Mouse (Mus musculus) heart, adult 2 months (tissue): Measurements from ENCODE around the gene Cabin1. TPM values are rescaled to one million over a fixed set of nuclear protein-coding genes. Genes with fewer than 3 reads are reported as not detected.
A peak's percentile ranks its signal among the peaks of the same experiment; 100 is the strongest.

Source experiments
- DNase-seq, 2 experiments: peaks; one replicate each; pipeline ENCODE4 v3.0.0; 2021
- H3K27ac ChIP-seq: fragments of 200-600 bp; 2 replicates; pipeline ENCODE4 v1.8.1; 2022
- H3K27me3 ChIP-seq: fragments of 200-500 bp; 2 replicates; pipeline ENCODE4 v1.6.1; 2012; ENCODE audit warnings: mild to moderate bottlenecking, low read length, inconsistent platforms, mixed read lengths; ENCODE audit not compliant: control insufficient read depth, insufficient read depth
- H3K36me3 ChIP-seq: fragments of 200-500 bp; 2 replicates; pipeline ENCODE4 v1.6.1; 2012; ENCODE audit warnings: low read length, inconsistent platforms; ENCODE audit not compliant: control insufficient read depth, insufficient read depth
- H3K4me1 ChIP-seq: fragments of 200-500 bp; 2 replicates; pipeline ENCODE4 v1.6.1; 2011; ENCODE audit warnings: low read length; ENCODE audit not compliant: control insufficient read depth, insufficient read depth
- H3K4me3 ChIP-seq: fragments of 200-600 bp; 2 replicates; pipeline ENCODE4 v1.8.1; 2022
- H3K79me2 ChIP-seq: fragments of 200-500 bp; replicated peaks from 2 replicates; pipeline ENCODE4 v1.6.1; 2012; ENCODE audit warnings: mild to moderate bottlenecking, inconsistent platforms, low read length, moderate library complexity, mixed read lengths; ENCODE audit not compliant: control insufficient read depth, insufficient read depth
- H3K9ac ChIP-seq: fragments of 200-500 bp; 2 replicates; pipeline ENCODE4 v1.6.1; 2012; ENCODE audit warnings: low read depth, mild to moderate bottlenecking, control low read depth, inconsistent platforms, low read length, mixed read lengths
- CTCF ChIP-seq: fragments of 200-600 bp; IDR thresholded peaks from 2 replicates; pipeline ENCODE4 v1.8.1; 2022; ENCODE audit warnings: antibody characterized with exemption, mild to moderate bottlenecking, moderate library complexity
- EP300 ChIP-seq: fragments of 200-500 bp; IDR thresholded peaks from 2 replicates; pipeline ENCODE4 v1.6.1; 2011; ENCODE audit warnings: low read depth, low read length, control low read depth; ENCODE audit not compliant: insufficient read depth
- POLR2A ChIP-seq: fragments of 200-500 bp; IDR thresholded peaks from 2 replicates; pipeline ENCODE4 v1.6.1; 2011; ENCODE audit warnings: mild to moderate bottlenecking, low read depth, low read length, control low read depth; ENCODE audit not compliant: insufficient read depth
- WGBS: fragments of 180-500 bp; shearing (Covaris S2); methylation state at CpG from one replicate; pipeline ENCODE4 v1.1.7; 2018; 5-methylcytosine and 5-hydroxymethylcytosine counted together
- intact Hi-C: fragments of 180-260 bp; cut with DNase I; formaldehyde crosslinking; loops from one replicate; pipeline ENCODE4 v1.15.1; 2025
- polyA plus RNA-seq: library from polyadenylated mRNA; depleted of rRNA; stranded (reverse); fragments of >200 nt; gene quantifications from 2 replicates; pipeline ENCODE4 v1.2.3, GENCODE M21; 2012
- total RNA-seq, 2 experiments: library from RNA; stranded (reverse); gene quantifications; 2 replicates each; pipeline ENCODE4 v1.2.3; 2021

Gene Cabin1
- total and polyA plus RNA-seq, 3 experiments: 13.6 to 19.9 (median 17.9) TPM

DNA sequence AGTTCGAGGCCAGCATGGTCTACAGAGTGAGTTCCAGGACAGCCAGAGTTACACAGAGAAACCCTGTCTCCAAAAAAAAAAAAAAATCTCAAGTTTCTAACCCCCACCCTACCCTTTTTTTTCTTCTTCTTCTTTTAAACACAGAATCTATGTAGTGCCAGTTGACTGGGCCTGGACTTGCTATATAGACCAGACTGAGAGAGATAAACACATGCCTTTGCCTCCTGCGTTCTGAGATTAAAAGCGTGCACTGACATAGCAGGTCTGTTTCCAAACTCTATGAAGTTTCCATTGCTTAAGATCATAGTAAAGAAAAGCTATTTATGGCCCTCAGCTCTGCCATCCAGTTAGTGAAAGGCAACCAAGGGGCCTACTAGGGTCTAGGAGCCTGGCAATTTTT is 1.7 kb downstream of the Cabin1 start:
- Histone ChIP-seq H3K79me2 (peaks cover 3% of the 10 kb centered on the region; the same call in 1 of the 2 replicates), H3K36me3 (no peaks in the 10 kb centered on the region), H3K9ac (no peak overlapping the region), H3K27ac (no peak overlapping the region), H3K4me3 (no peak overlapping the region), H3K27me3 (no peaks in the 10 kb centered on the region), H3K4me1 (peaks cover 3% of the 10 kb centered on the region; the same call in 1 of the 2 replicates)
- 77% methylated on average over 3 of the region's 3 CpGs for WGBS
- intact Hi-C loops: no loop called here
- no peak for DNase-seq
- no peak for TF ChIP-seq POLR2A
- no peak for TF ChIP-seq EP300
- TF ChIP-seq CTCF: no peak

DNA sequence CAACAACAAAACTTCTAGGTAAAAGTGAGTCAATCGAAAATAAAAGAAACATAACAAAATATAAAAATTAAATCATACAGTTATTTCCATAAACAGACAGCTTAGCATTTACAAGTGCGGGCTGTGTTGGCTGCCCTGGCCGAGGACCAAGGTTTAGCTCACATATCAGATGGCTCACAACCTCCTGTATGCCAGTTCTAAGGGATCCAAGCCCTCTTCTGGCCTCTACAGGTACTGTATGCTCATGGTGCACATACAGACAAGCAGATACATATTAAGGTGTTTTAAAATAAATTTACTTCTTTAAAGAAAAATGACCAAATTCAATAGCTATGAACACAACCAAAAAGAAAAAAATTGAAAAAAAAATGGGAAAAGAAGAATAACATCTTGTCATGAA is 3.8 kb downstream of the Cabin1 start:
- intact Hi-C loops: no loop called here

DNA sequence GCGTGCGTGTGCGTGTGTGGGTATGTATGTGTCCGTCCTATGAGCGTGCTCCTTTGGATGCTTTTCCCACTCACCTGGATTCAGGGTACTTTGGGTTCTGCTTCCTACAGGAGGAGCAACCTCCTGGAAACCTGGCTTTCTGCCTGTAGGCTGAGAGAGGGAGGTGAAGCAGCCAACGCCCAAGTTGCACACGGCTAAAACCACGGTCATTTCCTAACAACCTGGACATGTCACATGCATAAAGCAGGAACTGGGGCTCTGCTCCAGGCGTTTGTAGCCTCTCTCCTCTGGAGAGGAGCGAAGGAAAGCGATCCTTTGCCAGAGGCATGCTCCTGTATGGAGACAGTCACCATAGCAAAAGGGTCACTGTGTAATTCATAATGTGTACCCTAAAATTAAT is 7.4 kb downstream of the Cabin1 start:
- TF ChIP-seq EP300 (no peak), POLR2A (no peak), CTCF (no peak)
- no peak for DNase-seq
- Histone ChIP-seq H3K79me2 (no peaks in the 10 kb centered on the region), H3K36me3 (no peaks in the 10 kb centered on the region), H3K27me3 (no peaks in the 10 kb centered on the region), H3K4me3 (no peak overlapping the region), H3K4me1 (no peaks in the 10 kb centered on the region), H3K9ac (no peak overlapping the region), H3K27ac (no peak overlapping the region)
- WGBS: 82% methylated on average over 11 of the region's 11 CpGs
- intact Hi-C loops: no loop called here

More for the DNA sequence above, 3.8 kb downstream of the Cabin1 start:
- no peak overlapping the region for H3K4me3 ChIP-seq
- no peak overlapping the region for H3K27ac ChIP-seq
- DNase-seq: no peak
- H3K36me3 ChIP-seq: no peaks in the 10 kb centered on the region
- H3K79me2 ChIP-seq: peaks cover 3% of the 10 kb centered on the region; the same call in 1 of the 2 replicates
- H3K4me1 ChIP-seq: peaks cover 3% of the 10 kb centered on the region; the same call in 1 of the 2 replicates
- WGBS: 97% methylated on average over 3 of the region's 3 CpGs
- no peak overlapping the region for H3K9ac ChIP-seq
- H3K27me3 ChIP-seq: no peaks in the 10 kb centered on the region
- TF ChIP-seq CTCF (no peak), EP300 (no peak), POLR2A (no peak)

DNA sequence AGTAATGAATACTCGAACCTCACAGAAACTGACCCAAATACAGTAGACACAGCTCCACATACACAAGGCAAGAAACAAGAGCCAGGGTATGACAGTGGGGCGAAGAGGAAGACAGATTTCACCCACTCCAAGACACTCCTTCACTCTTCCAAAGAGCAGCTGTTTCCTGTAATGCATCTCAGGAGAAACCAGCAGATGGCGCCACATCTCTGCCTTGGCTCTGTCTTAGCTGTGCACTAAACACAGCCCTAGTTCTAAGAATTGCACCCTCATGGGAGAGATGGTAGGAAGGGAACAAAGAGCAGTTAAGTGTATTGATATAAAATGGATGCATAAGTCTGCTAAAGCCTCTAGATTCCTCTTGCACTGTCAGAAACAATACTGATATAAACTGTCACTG is 20.1 kb downstream of the Cabin1 start:
- H3K27ac ChIP-seq: no peak overlapping the region
- H3K27me3 ChIP-seq: no peaks in the 10 kb centered on the region
- 45% methylated on average over 3 of the region's 3 CpGs for WGBS
- no peaks in the 10 kb centered on the region for H3K4me1 ChIP-seq
- DNase-seq: peak; percentile 73 to 82
- no peaks in the 10 kb centered on the region for H3K36me3 ChIP-seq
- H3K4me3 ChIP-seq: no peak overlapping the region
- no peaks in the 10 kb centered on the region for H3K79me2 ChIP-seq
- no peak overlapping the region for H3K9ac ChIP-seq
- TF ChIP-seq EP300: peak; percentile 88
- TF ChIP-seq CTCF: 0 out of 2 replicates have a peak, but pooled peaks have one; percentile 99
- no peak for TF ChIP-seq POLR2A
- intact Hi-C loops: loop anchor here (1.0 kb wide), 3 partner anchors 88 to 207 kb away; no protein-coding TSS in a partner anchor

DNA sequence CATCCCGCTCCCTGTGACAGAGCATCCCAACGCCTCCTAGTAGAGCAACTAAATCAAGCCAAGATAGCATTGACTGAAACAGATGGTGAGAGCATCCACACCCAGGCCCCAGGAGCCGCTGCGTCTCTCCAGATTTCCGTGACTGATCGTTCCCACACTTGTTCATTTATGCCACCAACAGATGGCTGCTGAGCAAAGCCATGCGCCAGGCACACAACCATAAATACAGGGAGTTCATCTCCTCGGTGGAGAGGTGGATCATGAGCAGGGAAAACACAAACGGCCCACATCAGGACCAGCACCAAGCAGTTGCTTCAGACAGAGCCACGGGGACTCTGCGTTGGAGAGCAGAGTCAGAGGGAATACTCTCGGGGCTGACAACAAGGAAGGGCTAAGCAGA is 20.8 kb downstream of the Cabin1 start:
- no peak for DNase-seq
- WGBS: 92% methylated on average over 12 of the region's 12 CpGs
- TF ChIP-seq CTCF (no peak), EP300 (no peak), POLR2A (no peak)
- H3K79me2 ChIP-seq: no peaks in the 10 kb centered on the region
- intact Hi-C loops: no loop called here
- no peak overlapping the region for H3K27ac ChIP-seq
- no peaks in the 10 kb centered on the region for H3K4me1 ChIP-seq
- no peaks in the 10 kb centered on the region for H3K27me3 ChIP-seq
- no peaks in the 10 kb centered on the region for H3K36me3 ChIP-seq
- no peak overlapping the region for H3K9ac ChIP-seq
- no peak overlapping the region for H3K4me3 ChIP-seq

DNA sequence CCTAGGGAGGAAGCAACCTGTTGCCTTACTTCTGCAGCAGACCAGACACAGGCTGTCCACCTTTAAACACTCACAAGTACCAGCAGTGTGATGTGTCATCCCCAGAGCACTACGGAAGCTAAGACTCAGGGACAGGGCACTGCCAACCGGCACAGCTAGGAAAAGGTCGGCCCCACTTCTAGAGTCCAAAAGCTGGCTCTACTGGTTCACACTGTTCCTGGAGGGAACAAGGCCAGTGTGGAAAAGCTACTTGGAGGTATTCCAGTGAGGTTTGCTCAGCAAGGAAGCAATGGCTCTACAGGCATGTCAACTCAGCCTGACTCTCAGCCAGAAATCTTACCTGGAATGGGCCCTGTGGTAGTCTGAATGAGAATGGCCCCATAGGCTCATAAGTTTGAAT is 23.3 kb downstream of the Cabin1 start:
- intact Hi-C loops: no loop called here
- H3K36me3 ChIP-seq: no peaks in the 10 kb centered on the region
- no peak overlapping the region for H3K9ac ChIP-seq
- no peak overlapping the region for H3K4me3 ChIP-seq
- TF ChIP-seq CTCF (no peak), EP300 (no peak), POLR2A (no peak)
- DNase-seq: no peak
- no peaks in the 10 kb centered on the region for H3K79me2 ChIP-seq
- H3K4me1 ChIP-seq: no peaks in the 10 kb centered on the region
- 88% methylated on average over 3 of the region's 3 CpGs for WGBS
- H3K27me3 ChIP-seq: no peaks in the 10 kb centered on the region
- no peak overlapping the region for H3K27ac ChIP-seq

DNA sequence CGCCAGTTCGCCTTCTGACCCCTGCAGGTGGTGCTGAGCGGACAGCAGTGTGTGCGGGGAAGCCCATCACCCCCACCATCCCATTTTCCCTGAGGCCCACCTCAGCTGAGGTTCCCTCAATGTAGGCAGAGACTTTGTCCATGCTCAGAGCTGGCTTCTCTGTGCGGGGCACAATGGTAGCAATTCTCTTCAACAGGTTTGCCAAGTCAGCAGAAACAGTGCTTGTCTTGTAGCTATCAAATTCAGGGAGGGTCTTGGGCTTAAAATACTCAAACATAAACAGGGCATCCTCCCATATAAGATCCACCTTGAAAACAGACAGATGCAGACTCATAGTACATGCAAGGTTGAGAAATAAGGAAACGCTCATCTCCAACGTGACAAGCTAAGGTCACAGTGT is 38.7 kb downstream of the Cabin1 start:
- DNase-seq: no peak
- WGBS: 97% methylated on average over 7 of the region's 7 CpGs
- Histone ChIP-seq H3K9ac (no peak overlapping the region), H3K36me3 (no peaks in the 10 kb centered on the region), H3K79me2 (no peaks in the 10 kb centered on the region), H3K4me1 (no peaks in the 10 kb centered on the region), H3K27me3 (no peaks in the 10 kb centered on the region), H3K27ac (no peak overlapping the region), H3K4me3 (no peak overlapping the region)
- intact Hi-C loops: no loop called here
- TF ChIP-seq CTCF (no peak), EP300 (no peak), POLR2A (no peak)
